Mouse (Mus musculus) layer of hippocampus, adult 8-10 months (tissue): Measurements from ENCODE around the gene Cs. TPM values are rescaled to one million over a fixed set of nuclear protein-coding genes. Genes with fewer than 3 reads are reported as not detected.
"Not testable (repeated sequence)": the region's sequence is repeated elsewhere in the genome, so short reads cannot be mapped to it uniquely, and the experiment has no call there.

ENCODE experiments used
- DNase-seq, 2 experiments: peaks; one replicate each; pipeline ENCODE4 v3.0.0; 2022; ENCODE audit warnings: low spot score in 2 of 2
- total RNA-seq, 4 experiments: library from RNA; stranded (reverse); gene quantifications; 2 replicates each; pipeline ENCODE4 v1.2.4; 2022

Cs gene
- total RNA-seq, 4 experiments from 2014 or later, result 221 to 231 (median 224) TPM

GRCm38 (mm10) chr10:128332358-128333249, 4.9 kb upstream of the Cs start:
- not testable (repeated sequence) for DNase-seq

DNA sequence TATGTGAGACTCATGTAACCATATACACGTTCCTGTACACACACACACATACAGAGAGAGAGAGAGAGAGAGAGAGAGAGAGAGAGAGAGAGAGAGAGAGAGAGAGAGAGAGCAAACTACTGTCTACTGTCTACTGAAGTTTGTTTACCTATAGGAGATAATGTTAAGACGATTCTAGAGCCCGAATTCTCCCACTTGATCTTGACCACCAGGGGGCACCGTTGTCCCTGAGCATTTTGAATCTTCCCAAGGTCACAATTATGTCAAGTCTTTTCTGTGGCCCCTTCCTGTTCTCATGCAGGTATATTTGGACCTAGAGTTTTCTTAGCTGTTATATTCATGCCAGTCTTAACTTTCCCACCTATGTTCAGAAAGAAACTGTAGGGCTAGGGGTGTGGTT, 2.0 kb upstream of the Cs start:
- peak in 1 of 2 experiments; percentile 68 for DNase-seq

DNA sequence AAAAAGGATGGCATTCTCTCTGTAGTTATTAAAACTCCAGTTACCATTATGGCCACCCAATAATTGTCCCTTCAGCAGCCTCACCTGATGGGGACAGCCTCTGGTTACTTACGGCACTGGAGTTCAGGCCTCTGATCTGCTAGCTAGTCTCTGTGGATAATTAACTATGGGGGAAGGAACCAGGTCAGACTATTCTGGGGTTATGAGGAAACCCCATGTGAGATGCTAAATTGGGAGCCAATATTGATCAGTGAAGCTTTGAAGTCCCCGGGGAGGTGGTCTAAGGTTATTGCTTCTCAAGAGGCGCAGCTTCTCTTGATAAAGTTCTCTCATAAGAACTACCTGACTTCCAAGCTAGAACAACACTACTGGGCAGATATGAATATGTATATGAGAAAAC, 1.3 kb upstream of the Cs start:
- DNase-seq, result no peak

GRCm38 (mm10) chr10:128336597-128336996, 937 bp upstream of the Cs start:
- DNase-seq, result no peak

GRCm38 (mm10) chr10:128338415-128338814, 881 bp downstream of the Cs start:
- DNase-seq, result no peak

DNA sequence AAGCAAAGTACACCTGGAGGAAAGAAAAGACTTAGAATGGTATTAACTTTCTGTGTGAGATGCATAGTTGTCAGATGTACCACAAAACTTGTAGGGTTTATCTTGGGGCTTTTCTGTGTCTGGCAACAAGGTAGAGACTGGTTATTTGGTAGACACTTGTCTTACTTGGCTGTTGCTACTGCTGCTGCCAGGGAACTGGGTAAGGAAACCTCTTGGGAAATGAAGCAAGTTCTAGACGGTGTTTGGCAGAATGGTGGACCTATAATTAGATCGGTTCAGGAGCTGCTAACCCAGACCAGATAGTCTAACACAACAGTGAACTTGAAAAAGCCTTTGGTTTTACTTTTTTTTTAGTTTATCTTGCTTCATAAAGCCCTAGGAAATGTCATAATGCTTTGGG, 1.4 kb downstream of the Cs start:
- DNase-seq, result no peak

DNA sequence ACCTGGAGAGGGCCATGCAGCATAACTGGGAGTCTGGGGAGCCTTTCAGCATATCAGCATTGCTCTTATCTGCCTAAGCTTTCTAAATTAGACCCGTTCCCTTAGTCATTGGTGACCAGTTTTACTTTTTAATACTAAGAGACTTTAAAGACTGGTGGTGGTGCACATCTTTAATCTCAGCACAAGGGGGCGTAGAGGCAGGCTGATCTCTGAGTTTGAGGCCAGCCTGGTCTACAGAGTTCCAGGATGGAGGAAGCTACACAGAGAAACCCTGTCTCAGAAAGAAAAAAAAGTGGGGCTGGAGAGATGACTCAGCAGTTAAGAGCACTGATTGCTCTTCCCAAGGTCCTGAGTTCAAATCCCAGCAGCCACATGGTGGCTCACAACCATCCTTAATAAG, 2.7 kb downstream of the Cs start:
- DNase-seq, result no peak

GRCm38 (mm10) chr10:128343436-128343835, 5.9 kb downstream of the Cs start:
- DNase-seq, result no peak

DNA sequence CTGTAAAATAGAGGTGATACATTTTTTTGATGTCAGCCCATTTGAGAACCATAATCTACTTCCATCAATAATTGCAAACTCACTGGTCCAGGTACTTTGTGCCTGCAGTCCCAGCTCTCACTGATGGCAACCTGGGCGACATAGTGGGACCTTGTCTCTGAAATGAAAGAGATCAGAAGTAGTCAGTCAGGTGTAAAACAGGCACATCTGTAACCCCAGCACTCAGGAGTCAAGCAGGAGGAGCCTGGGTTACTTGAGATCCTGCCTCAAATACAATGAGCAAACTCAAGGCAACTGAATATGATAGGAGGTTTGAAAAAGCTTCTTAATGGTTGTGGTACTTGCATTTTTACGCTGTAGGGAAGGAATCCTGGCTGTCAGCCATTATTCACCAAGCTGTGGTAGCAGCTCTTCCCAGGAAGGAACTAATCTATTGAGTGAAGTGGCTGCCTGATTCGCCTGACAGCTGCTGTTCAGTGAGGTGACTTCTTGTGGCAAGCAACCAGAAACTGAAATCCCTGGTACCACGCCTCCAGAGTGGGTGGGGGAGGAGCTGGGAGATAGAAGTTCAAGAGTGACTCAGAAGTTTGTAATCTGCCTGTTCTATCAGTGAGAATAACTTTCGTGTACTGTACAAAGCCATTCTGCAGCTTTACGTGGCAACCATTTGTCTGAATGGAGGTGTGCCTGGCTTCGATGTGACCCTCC, 7.2 kb downstream of the Cs start:
- DNase-seq, result peak; percentile 62 to 67

GRCm38 (mm10) chr10:128347541-128347940, 10.0 kb downstream of the Cs start:
- no peak for DNase-seq

GRCm38 (mm10) chr10:128358796-128359195, 21.3 kb downstream of the Cs start:
- peak in 1 of 2 experiments; percentile 45 for DNase-seq

DNA sequence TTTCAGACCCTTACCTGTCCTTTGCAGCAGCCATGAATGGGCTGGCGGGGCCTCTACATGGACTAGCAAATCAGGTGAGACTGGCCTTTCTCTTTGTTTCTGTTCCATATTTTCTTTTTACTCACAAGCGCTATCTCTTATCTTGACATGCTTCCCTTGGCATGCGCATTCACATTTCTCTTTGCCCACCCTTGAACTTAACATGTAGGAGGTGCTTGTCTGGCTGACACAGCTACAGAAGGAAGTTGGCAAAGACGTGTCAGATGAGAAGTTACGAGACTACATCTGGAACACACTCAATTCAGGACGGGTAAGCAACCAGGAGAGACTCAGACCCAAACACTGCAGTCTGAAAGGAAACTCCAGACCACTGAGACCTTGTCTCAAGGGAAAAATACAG, 21.7 kb downstream of the Cs start:
- no peak for DNase-seq

- DNase-seq, result no peak
These were observed 24.3 kb downstream of the Cs start for GRCm38 (mm10) chr10:128361836-128362235.

- no peak for DNase-seq
These were observed 25.0 kb downstream of the Cs start for GRCm38 (mm10) chr10:128362568-128362967.

DNA sequence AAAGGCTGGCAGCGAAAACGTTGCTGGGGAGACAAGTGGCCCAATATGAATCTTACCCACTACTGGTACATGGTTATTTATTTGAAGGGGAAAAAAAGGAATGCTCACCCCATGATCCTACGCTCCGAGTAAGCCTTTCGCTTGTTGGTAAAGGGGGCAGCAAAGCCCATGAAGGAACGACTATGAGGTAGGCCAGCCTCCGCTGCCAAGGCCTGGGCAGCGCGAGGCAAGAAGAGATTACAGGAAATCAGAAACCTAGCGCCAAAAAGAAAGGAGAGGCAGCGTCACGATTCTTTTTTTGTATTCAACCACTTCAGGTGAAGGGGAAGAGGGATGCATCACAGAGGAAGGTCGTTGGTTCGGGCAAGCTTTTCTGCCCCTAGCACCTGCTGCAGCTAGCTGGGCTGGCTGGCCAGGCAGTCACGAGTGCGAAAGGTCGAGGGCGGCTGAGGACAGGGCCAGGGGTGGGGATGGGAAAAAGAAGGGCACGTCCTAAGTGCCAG, 30.4 kb downstream of the Cs start:
- no peak for DNase-seq

DNA sequence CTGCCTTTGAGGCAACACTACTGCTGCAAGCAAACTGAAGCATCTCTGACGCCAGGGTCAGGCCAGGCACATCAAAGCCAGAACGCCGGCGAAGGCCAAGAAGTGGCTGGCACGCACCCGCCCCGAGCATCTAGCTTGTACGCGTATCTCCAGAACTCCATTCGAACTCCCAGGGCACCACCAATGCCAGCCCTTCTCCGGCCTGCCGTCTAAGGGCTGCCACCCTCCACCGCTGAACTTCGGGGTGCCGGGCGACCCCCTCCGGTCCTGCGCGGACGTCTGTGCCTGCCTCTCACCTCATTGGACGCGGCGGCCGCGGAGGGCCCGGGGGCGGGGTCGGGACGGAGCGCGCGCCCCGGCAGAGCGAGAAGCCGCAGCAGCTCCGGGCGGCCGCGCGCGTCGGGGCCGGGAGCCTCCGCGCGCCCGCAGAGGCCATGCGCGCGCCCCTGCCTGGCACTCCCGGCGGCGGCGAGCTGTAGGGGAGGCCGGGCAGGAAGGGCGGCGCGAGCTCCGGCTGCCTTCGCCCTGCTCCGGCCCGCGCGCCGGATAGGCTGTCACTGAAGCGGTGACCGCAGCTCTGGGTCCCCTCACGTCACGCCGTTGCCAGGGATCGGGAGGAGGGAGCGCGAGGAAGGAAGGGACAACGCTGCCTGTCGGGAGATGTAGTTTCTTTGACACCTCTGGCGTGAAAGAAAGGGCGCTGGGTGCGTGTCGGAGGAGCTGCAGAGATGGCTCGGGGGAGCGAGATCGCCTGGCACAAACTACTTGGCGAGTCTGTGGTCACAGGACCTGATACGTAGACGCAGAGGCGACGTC, 31.1 kb downstream of the Cs start, which contains the start of gene Coq10a:
Gene Coq10a (minus strand): TSS at position 596 of the 816 bp plus-strand sequence.
- peak; percentile 92 to 94 for DNase-seq

DNA sequence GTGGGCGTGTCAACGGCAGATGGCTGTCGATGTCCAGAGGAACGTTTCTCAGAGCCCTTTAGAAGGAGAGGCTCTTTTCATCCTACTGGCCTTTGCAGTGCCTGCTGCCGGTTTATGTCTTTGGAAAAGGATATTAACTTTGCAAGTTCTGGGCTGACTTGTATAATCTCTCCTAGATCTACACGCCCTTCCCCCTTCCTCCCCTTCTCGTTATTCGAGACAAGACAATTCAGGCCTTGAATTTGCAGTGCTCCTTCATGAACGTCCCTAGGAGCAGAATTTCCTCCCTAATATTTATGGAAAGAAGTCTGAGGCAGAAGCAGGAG, 31.6 kb downstream of the Cs start:
- DNase-seq, result no peak

- DNase-seq, result no peak
These were observed 32.1 kb downstream of the Cs start for GRCm38 (mm10) chr10:128369599-128369998.

DNA sequence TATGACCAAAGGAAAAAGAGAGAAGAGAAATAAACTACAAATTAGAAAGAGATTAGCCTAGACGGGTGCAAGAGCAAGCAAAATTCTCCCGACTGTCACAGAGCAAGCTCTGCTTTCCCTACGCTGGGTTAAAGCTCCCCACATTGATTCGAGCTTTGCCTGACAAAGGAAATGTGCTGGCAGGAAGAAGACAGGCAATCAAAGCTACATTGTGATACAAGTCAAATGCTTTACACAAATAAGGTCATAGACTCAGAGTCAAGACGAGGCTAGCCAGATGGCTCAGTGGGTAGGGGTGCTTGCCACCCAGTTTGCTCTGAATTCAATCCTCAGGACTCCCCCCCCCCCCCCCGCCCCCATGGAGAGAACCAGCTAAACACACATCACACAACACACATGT, 32.5 kb downstream of the Cs start:
- DNase-seq, result no peak

- DNase-seq, result no peak
These were observed 33.1 kb downstream of the Cs start for GRCm38 (mm10) chr10:128370601-128371000.

DNA sequence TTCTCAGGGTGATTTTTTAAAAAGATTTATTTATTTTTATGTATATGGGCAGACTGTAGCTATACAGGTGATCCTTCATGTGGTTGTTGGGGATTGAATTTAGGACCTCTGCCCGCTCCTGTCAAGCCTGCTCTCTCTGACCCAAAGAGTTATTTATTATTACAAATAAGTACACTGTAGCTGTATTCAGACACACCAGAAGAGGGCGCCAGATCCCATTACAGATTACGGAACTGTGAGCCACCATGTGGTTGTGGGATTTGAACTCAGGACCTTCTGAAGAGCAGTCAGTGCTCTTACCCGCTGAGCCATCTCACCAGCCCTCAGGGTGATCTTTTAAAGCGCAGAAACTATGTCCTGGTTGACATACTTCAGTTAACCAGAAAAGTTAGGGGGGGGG, 34.6 kb downstream of the Cs start:
- no peak for DNase-seq
